Mouse (Mus musculus): ENCODE measurements around the gene Rara.

Rara gene

DNA sequence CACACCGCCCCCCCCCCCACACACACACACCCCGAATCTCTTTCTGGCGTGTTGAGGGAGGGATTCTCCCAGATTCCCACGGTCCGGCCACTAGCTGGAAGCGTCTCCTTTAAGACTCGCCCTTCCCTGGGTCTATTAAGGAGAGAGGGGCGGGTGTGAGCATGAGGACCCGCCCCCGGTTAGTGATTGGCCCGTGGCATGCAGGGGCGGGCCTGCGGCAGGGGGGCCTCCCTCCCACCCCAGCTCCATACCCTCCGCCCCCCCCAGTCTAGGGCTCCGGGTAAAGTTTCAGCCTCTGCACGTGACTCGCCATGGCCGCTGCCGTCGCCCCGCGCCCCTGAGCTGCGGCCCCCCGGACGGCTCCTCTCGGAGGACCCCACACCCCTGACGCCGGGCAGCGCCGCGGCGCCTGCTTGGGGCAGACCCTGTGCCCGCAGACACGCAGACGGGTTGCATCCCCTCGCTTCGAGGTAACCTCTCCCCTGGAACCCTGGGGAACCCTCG lies 9.8 kb downstream of the Rara start:
- in situ Hi-C loops (cut with MboI, MseI): loop anchor here in 1 of 2 experiments (5.0 kb wide), 1 partner anchor 35 kb away; no protein-coding TSS in a partner anchor

DNA sequence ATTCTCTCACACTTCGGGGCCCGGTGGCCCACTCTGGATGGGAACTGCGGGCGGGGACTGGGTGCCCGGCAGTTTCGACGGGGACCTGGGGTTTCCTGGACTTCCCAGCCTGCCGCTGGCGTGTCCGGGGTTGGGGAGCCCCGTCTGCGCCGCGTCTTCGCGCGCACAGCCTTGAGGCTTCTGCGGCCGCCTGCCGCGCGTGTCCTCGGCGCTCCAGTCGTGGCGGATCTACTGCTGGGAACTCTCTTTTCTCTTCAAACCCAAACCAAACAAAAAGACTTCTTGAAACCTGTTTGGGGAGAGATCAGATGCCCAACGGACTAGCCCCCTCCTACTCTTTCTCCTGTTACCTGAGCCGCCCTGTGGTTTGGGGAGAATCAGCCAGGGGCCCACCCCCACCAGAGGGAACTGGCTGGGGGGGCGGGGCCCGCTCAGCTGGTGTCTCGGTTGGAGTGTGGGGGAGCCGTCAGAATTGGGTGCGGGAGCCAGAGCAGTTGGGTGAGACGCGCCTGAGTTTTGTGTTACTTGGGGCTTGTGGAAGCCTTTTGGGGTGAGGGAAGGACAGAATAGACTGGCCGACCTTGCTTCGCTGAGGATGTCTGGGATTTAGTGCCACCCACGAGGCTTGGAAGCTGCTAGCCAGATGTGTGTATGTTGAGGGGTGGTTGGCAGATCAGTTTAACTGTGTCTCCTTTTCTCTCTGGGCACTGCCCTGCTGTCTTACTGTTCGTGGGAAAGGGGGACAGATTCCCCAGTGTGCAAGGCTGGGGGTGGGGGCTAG lies 10.5 kb downstream of the Rara start:
- in situ Hi-C loops (cut with MboI, MseI): loop anchor here in 1 of 2 experiments (5.0 kb wide), 1 partner anchor 34 kb away; no protein-coding TSS in a partner anchor

DNA sequence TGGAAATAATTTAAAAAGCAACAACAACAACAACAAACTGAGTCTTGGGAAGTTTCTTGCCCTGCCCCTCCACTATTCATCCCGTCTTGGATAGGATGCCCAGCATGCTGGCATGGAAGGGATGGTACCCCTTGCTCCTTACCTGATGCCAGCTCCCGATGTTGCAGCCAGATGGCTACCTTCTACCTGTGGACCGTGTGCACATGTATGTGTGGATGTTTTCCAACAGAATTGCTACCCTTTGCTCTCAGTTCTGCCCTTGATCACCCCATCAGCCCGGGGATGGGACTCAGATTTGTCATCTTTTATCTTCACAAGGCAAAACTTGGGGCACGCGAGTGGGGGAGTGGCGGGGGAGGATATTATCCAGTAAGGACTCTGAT lies 11.1 kb downstream of the Rara start:
- in situ Hi-C loops (cut with MboI, MseI): loop anchor here in 1 of 2 experiments (5.0 kb wide), 1 partner anchor 34 kb away; no protein-coding TSS in a partner anchor

DNA sequence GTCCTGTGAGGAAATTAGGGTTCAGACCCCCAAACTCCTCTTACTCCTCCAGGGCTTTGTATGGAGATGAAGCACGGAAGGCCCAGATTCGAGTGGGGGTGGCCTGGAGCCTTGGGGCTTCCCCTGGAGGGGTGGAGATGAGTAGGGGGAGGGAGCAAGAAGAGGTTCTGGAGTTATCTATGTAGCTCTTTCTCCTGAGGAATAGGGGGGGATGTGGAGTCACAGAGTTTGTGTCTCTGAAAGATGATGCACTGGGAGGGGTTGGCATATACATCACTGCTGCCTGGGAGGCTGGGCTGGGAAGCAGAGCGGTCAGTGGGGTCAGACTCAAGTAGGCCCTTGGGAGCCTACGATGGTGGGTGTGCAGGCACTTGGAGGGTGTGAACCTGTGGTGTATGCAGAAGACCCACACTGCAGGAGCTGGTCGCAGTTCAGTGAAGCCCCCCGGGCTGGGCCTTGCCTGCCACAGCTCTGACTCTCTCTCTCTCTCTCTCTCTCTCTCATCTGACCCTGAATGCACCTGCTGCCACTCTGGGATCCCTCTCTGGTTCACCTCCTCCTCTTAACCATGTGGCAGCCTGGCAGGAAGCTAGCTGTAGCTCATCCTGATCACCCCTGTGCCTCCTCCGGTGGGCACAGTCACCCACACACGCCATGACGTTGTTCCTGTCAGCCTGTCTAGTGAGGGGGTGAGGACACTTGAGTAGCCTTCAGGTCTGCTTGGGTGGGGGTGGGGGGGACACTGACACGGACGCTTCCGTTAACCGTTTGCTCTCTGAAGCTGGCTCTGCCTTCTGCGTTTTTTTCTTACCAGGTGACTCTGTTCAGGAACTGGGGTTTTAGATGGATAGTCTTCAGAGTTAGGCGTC lies 11.7 kb downstream of the Rara start:
- in situ Hi-C loops (cut with MboI, MseI): loop anchor here in 1 of 2 experiments (5.0 kb wide), 1 partner anchor 33 kb away; no protein-coding TSS in a partner anchor

DNA sequence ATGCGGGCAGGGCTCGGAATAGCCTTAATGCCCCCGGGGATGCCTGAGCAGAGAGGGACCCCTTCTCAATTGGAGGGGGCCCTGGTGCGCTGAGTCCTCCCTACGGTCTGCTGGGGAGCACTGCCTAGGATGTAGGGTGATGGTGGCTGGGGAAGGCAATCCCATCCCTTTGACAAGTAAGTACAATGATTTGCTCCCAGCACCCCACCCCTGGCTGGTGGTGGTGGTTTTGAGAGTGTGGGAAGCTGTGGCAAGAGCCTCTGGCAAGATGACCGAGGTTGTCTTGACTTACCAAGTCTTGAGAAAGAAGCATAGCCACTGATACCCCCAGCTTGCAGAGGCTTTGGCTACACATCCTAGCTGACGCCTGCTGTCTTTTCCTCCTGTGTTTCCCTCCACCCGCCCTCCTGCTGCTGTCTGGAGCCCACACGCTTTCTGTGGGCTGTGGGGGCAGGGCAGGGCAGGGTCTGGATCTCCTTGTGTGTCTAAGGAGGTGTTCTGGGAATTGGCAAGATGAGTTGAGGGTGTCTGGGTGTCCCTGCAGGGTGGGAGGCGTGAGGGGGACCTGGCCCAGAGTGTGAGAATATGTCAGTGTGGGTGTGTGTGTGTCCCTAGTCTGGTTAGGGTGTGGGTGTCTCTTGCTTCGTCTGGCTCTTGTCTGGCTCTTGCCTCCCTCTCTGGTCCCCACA lies 12.5 kb downstream of the Rara start:
- in situ Hi-C loops (cut with MboI, MseI): loop anchor here in 1 of 2 experiments (5.0 kb wide), 2 partner anchors 32 to 207 kb away; no protein-coding TSS in a partner anchor

DNA sequence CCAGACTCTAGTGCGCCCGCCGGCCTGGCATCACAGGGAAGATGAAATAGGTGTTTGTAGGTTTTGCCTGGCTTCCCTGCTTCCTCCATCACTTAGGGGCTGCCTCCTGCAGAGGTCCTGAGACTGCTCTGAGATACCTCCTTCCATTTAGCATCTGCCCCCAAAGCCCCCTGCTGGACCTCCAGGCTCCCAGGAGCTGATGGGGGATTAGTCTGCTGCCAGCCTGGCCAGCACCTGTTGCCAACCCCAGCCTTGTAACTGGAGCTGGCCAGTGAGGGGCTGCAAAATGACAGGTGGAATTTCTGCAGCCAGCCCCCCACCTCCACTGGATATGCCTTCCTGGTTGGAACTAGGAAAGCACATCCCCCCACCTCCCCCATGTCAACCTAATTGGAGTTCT lies 13.2 kb downstream of the Rara start:
- in situ Hi-C loops (cut with MboI, MseI): loop anchor here in 1 of 2 experiments (5.0 kb wide), 1 partner anchor 207 kb away; no protein-coding TSS in a partner anchor

DNA sequence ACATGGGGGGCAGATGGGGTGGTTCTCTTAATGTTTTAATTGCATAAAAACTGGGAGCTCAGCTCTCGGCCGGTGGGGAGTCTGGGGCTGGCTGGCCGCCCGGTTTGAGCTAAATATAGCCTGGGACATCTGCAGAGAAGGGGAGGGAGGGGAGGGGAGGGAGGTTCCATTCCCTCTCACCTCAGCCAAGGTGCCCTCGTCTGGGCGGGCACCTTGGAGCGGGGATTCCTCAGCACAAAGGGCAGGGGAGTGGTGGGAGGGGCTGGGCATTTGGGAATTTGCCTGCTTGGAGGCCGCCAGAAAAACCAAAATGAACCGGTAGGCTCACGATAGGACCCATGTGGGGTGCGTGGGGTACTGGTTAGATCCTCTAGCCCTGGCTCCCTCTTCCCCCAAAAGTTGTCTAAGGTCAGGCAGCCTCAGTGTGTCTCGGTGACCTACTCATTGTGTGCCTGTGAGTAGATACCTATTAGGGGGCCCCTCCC lies 13.8 kb downstream of the Rara start:
- in situ Hi-C loops (cut with MboI, MseI): loop anchor here in 1 of 2 experiments (5.0 kb wide), 1 partner anchor 206 kb away; no protein-coding TSS in a partner anchor

DNA sequence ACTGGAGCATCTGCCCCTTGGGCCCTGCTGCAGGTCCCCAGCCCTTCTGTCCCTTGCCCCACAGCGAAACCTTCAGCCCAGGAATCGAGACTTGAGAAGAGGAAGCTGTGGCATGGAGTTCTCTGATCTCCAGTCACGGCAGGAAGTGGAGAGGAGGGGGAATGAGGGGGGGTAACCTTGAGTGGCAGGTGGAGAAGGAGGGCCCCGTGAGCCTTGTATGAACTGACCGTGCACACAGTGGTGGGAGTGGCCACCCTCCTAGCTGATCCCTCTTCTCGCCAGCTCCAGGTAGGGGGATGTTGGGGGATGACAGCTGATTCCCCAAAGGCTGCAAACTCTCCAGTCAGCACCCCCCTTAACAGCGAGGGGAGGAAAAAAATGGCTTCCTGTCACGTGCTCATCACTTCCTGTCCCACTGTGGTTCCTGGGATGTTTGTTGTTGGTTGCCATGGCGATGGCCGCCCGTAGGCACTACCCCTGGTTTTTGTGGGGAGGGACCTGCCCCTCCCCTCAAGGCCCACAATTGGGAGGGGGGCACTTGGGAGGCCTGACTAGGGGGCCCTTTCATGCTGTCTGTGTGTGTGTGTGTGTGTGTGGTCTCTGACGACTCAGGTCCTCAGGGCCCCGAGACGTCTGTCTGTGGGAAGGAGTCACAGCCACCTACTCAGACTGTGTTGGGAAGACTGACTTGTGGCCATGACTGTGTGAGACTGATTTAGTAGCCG lies 14.4 kb downstream of the Rara start:
- in situ Hi-C loops (cut with MboI, MseI): loop anchor here in 1 of 2 experiments (5.0 kb wide), 1 partner anchor 205 kb away; no protein-coding TSS in a partner anchor

DNA sequence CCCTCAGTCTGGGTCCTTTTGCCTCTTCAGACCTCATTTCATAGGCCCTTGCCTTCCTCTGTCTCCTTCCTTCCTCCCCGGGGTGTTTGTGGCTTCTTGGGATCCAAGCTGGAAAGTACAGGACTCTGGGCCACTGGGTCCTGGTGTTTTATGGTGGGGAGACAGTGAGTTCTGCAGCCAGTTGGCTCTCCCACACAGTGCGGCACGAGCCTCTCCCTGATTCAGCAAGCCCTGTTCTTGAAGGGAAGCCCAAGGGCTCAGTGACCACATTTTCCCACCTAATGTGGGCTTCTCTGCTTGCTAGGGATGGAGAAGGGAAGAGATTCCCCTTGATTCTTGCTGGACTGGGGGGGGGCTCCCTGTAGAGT lies 14.9 kb downstream of the Rara start:
- in situ Hi-C loops (cut with MboI, MseI): loop anchor here in 1 of 2 experiments (5.0 kb wide), 1 partner anchor 205 kb away; no protein-coding TSS in a partner anchor

DNA sequence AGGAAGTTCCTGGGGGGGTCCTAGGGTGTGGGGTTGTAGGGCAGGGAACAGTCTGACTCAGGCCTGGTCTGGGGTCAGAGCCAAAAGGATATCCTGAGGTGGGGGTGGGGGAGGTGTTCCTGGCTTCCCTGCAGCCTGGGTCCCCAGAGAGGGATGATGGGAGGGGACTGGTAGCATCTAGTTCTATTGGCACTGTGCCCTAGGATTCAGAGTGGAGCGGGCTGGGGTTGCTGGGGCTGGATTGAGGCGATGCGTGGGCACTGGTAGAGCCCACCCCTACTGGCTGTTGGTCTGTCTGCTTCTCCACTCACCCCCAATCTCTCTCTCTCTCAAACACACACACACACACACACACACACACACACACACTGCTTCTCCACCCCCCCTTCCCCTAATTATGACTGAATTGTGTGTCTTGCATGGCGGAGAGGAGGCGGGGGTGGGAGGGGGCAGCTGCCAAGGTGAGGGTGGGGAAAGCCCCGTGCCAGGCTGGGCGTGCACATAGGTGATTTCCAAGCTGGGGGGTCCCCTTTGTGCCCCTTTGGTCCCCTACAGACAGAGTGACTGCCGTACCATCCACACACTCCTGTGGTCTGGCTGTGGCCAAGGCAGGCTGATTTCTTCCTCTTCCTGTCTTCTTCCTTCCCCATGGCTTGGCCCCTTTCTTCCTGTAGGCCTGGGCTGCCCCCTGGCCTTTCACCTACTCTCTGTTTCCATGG lies 15.5 kb downstream of the Rara start:
- in situ Hi-C loops (cut with MboI, MseI): loop anchor here in 1 of 2 experiments (5.0 kb wide), 1 partner anchor 204 kb away; no protein-coding TSS in a partner anchor

DNA sequence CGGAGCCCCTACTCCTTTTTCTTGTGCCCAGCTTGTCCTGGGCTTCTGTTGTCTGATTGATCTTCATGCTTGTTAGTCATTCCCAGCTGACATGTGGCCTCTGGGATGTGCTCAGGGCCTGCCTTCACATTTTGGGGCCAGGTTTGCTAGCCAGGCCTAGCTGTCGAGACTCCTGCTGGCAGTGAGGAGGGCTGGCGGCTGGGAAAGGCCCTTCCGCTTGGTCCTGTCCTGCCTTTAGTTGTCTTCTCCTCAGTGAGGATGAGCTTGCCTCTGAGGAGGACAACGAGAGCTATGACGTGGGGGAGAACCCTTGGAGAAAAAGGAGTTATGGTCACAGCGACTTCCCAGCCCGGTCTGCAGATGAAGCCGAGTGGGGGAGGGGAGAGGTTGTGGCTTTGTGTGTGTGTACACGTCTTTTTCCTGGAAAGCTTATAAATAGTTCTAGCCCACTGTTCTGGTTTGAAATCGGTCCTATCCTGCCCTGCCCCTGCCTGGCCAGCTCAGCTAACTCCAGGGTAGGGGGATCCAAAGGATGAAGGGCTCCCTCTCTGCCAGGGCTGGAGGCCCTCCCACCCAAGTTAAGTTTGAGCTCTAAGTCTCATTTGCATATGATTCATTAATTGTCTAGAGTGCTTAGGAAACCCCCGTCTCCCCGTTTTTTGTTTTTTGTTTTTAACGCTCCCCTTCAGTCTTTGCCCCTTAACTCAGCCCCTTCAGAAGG lies 16.3 kb downstream of the Rara start:
- in situ Hi-C loops (cut with MboI, MseI): loop anchor here in 1 of 2 experiments (5.0 kb wide), 1 partner anchor 203 kb away; no protein-coding TSS in a partner anchor

DNA sequence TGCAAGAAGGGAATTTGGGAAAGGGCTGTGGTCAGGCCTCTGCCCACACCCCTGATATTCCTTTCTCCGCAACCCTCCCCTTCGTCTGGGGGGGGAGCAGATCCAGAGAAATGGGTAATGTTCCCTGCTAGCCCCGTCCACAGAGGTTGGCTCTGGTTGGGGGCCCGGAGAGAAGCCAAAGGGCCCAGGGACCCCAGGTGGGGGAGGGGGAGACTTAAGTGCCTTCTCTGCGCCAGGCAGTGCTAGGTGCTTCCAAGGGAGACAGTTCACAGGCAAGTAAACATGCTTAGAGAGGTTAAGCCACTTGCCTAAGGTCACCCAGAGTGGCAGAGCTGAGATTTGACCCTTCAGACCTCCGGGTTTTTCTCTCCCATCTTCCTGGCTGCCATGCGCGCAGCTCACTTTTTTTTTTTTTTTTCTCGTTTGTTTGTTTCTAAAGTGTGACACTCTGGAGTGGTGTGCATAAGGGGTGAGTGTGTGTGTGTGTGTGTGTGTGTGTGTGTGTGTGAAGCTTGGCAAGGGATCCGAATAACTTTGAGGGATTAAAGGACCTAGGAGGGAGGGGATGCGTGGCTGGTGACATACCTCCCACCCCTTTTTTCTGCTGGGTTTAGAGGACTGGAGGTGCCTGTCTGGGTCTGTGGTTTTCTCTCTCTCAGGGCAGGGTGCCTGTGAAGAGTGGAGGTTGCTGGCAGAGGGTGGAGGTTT lies 17.4 kb downstream of the Rara start:
- in situ Hi-C loops (cut with MboI, MseI): loop anchor here in 1 of 2 experiments (5.0 kb wide), 2 partner anchors 202 to 468 kb away; no protein-coding TSS in a partner anchor

DNA sequence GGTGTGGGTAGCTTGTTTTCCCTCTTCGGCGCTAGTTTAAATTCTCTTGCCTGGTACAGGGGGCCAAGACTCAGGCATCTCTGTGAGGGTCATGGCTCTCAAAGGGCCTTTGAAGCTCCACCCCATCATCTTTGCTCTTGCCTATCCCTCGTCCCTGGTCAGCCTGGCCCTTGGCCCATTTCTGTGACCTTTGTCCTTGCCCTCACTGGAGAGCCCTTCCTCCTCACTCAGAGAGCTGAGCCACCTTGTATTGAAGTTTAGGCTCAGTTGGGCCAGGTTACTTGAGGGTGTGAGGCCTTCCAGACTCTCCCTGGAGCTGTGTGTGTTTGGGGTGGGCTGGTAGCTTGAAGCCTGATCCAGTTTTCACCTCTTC lies 18.0 kb downstream of the Rara start:
- in situ Hi-C loops (cut with MboI, MseI): loop anchor here in 1 of 2 experiments (5.0 kb wide), 1 partner anchor 468 kb away; no protein-coding TSS in a partner anchor

DNA sequence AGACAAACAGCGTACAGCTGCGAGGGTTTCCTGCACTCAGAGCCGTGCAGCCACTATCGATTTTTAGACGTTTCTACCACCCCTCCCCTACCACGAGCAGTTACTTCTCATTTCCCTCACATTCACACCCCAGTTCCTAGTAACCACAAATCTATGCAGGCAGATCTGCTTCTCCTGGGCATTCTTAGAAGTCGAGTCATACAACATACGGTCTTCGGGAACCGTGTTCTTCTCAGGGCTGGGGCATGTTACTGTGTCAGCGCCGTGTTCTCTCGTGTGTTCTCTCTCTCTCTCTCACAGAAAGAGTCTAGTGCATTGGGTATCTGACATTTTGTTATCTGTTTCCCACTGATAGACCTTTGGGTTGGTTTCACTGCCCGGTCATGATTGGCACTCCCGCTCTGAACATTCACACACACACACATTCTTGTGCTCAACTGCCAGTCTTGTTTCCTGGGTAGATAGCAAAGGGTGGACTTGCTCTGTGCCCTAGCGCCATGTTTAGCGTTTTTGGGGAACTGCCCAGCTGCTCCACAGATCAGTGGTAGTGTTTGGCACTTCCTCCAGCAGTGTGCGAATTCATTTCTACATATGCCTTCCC lies 20.5 kb downstream of the Rara start:
- in situ Hi-C loops (cut with MboI, MseI): loop anchor here in 1 of 2 experiments (5.0 kb wide), 1 partner anchor 471 kb away; no protein-coding TSS in a partner anchor

DNA sequence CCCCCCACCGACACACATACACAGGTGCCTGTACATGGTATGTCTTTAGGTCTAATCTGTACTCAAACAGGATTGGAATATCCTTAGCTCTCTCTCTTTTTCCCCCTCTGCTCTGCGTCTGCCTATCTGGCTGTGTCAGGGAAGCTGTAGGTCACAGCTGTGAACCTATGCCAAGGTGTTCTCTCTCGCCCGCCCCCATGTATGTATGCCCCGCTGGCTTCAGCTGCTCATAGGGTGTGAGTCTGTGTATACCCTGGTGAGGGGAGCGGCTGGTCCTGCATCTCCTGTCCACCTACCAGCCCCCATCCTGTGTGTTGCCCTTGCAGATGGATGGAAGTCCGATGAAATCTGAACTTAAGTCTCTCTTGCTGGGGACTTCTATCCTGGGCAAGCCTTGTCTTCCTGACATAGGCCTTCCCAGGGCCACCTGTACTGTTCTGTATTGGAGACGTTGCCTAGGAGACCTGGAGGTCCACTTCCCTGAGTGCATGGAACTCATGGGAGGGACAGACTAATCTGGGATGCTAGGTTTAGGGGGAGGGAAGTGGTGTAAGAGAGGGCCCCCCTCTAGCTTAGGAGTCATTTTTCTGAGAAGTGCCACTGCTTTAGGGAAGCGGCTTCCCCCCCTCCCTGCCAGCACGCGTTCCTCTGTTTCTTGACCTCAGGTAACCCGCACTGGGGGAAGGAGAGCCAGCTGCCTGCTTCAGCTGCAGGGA lies 21.8 kb downstream of the Rara start:
- in situ Hi-C loops (cut with MboI, MseI): loop anchor here in 1 of 2 experiments (5.0 kb wide), 1 partner anchor 472 kb away; no protein-coding TSS in a partner anchor

DNA sequence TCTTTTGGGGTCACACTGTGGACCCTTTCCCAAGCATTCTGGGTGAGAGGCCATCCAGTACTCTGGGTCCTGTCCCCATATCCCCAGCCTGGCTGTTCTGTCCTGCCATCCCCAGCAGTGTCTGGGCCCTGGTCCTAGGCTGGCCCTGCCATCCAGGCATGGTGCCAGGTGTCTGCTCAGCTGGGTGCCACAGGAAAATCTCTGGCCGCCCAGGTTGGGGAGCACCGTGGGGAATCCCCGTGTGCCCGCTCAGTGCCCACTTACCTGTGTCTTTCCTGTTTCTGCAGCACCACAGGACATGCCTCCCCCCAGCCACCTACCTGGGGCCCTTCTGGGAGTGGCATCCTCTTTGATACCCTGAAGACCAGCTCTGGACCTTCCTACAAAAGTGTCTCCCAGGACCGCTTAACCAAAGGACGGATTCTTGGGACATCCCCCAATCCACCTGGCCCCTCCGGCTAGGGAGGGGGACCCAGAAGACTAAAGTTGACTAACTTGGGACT lies 22.4 kb downstream of the Rara start:
- in situ Hi-C loops (cut with MboI, MseI): loop anchor here (5.0 to 10.0 kb wide), 2 partner anchors 473 to 1365 kb away; partner anchors contain the start of gene Eif1 (in 1 of the 2)

Measured in T-helper 17 cell (primary cell).